Mouse (Mus musculus): ENCODE measurements around the gene Smyd3.

Smyd3 gene

DNA sequence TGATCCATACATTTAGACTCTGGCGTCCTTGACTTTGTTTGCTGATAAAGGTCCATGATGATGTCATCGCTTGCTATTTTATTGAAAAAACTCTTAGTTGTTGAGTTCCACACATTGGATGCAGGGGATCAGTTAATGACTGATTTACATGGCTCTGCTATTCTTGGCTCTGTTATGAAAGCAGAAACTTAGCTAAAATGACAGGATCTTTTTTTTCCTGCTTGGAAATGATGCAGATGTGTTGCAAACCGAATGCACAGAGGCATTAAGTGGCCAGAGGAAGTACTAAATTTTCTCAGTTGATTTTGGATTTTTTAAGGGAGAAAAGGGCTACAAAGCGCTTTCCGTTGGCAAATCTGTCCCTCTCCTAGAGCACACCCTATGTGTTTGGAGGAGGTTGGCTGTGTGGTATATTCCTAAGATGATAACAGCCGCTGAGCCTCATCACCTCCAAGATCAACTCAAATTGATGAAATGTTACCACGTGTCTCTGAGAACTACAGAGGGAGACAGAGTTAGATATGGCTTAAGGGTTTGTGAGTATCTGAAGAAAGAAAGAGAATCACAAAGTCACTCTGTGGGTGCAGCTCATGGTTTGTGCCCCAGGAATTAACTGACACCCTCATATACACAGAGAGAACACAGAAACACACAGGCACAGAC lies 402.9 kb downstream of the Smyd3 start:
- DNase-seq (ENCODE audit: low spot score), result no peak

DNA sequence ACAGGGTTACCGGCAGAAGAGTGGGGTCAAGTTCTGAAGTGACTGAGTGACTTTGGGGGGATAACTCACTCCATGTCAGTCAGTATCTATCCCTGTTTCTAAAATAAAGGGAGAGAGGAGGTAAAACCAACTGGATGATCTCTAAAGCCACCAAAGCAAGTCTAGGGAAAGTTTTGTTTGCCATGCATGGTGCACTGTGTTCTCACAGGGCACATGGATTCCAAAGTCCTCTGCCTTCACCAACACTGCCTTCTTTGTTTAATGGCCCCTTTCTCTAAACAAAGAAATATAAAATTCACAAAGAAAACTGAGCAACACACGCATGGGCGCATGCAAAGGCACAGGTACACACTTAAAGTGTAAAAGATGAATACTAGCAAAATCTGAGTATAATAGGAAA lies 403.5 kb downstream of the Smyd3 start:
- DNase-seq (ENCODE audit: low spot score), result no peak

DNA sequence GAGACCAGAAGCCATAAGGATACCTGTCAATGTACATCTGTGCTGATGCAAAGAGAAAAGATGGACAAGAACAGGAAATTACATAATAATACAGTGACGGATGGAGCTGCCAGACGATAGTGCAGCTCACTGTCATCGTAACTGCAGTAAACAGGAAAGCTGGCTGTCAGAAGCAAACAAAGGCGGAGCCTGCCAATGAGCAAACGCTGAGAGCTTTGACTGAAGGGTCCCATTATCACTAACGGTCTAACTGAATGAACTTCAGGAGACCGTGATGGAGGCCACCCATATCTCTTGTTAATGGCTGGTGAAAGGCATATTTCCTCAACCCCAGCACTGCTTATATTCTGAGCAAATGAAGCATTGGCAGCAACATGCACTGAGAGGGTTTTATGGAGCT lies 409.1 kb downstream of the Smyd3 start:
- DNase-seq (ENCODE audit: low spot score), result no peak

DNA sequence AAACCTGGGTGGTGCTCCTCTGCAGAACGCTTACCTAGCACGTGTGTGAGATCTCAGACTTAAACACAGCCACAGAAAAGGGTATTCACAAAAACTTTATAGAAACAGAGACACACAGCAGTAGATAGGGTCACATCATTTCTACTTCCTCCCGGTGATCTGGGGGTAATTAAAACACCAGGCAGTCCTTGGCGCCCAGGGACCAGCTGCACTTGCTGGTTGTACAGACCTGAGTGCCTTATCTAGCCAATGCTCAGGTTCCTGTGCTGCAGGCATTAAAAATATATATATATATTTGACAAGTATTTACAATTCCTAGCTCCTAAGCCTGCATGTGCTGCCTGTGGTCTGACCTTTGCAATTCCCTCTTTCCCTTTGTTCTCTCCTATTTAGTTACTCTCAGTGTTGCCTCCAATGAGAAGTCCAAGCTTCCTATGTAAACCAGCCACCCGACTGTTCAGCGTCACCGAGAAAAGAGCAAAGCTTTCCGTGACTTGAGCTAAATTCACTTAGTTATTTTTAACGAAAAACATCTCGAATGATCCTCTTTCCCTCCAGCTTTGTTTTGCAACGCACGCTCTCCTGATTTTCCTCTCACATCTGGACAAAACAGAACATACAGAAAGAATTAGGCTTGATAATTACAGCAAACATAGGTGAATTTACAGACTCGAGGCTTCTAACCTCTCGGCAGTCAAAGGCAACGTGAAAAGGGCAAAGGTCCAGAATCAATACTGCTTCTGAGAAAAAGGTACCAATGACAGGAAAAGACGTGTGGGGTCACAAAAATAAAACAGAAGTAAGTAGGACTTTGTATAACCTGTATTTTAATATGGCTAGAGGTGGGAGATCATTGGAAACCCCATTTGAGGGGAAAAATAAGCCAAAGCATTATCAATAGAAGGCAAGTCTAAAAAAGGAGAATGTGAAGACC lies 409.8 kb downstream of the Smyd3 start:
- no peak for DNase-seq (ENCODE audit: low spot score)

DNA sequence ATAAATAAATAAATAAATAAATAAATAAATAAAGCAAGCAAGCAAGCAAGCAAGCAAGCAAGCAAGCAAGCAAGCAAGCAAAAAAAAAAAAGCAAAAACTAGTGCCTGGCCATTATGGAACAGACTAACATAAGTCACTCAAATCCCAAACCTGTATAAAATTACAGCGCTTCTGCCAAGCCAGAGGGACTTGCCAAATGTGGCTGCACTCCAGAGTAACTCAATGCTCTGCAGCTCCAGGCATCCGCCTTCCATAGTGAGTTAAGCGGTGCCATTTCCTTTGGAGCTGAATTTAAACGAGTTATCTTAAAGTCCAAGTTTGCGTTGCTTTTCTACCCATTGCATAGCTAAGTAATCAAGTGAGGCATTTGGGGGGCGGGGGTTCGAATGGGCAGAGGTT lies 410.6 kb downstream of the Smyd3 start:
- DNase-seq (ENCODE audit: low spot score), result no peak

DNA sequence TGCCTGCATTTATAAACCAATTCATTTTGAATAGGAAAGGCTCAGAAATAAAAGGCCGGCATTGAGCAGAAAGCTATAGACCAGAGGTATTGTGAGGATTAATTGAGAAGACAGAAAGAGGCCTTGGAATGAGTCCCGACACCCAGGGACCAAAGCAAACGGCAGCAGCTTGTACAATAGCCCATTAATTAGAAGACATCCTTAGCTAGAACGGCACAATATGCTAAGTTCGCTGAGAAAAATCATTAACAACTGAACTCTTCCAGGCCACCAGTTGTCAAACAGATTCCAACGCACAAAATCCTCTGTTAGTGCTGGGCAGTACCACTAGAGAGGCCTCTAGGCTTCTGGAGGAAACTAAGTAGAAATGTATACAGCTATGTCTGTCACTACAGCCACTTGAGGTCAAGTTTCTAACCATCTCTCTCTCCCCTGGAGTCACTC lies 411.1 kb downstream of the Smyd3 start:
- DNase-seq (ENCODE audit: low spot score), result no peak

DNA sequence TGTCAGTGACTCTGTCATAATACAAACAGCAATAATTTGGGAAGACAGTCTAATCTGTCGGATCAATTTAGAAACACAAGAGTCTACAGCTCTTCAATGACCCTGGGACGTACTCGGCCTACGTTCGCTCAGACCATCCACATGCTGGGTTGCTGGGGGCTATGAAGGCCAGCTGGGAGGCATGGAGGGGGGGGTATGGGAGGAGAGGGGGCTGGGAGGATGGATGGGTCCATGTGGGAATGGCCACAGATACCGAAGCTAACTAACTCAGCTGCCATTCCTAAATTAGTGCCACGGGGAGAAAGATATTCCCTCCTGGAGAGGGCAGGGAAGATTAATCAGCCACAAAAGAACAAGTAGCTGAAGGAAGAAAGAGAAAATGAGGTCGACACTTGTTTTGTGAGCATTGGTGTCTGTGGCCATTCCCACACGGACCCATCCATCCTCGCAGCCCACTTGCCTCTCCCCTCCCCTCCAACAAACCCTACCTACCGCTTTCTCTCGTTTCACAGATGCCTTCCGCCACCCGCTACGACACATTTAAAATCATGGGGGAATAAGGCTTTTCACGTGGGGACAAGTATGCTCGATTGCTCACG lies 411.6 kb downstream of the Smyd3 start:
- no peak for DNase-seq (ENCODE audit: low spot score)

DNA sequence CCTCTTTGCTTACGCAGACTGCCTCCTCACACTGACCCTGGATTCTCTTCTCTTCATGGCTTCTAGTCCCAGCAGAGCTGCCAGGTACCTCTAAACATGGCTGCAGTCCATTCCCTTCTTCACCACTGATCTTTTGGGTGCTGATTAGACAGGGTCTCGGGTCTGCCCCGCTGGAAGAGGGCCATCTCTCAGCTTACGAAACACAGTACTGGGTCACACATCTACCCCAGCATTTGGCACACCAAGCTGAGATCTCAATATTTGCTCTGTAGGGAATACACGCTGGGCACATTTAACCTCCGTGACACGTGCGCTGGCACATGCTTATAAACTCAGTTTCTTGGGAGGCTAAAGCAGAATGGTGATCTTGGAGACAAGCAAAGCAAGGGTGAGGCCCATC lies 413.4 kb downstream of the Smyd3 start:
- no peak for DNase-seq (ENCODE audit: low spot score)

DNA sequence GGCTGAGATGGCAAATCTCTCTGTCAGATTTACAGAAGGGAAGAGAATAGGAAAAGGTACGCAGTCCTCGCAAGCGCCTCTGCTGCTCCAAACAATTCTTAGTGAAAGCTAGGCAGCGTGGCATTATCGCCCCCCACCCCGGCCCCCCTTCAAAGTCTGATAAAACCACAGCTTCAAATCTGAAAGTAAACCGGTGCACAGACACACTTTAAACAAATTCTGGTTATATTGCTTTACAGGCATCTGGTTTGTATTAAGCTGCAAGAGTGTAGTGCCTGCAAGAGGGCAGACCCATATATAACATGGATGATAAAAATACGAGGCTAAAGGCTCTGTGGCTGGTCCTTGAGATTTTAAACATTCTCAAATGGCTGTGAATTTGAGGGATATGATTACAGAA lies 420.8 kb downstream of the Smyd3 start:
- DNase-seq (ENCODE audit: low spot score), result no peak

DNA sequence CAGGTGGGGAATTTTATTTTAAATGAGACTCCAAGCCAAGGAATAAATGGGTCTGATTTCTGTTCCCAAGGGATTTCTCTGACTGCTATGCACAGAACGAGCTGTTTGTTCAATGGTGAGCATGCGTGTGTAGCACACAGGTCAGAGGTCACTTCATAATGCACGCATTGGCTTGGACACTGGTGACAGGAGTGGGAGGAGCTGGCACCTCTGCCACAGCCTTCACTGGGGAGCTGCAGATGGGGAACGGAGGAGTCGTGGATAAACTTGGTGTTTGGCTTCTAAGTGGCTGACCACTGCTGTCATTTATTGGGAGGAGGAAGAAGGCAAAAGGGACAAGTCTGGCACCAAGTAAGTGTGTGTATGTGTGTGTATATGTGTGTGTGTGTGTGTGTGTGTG lies 421.5 kb downstream of the Smyd3 start:
- DNase-seq (ENCODE audit: low spot score), result no peak

DNA sequence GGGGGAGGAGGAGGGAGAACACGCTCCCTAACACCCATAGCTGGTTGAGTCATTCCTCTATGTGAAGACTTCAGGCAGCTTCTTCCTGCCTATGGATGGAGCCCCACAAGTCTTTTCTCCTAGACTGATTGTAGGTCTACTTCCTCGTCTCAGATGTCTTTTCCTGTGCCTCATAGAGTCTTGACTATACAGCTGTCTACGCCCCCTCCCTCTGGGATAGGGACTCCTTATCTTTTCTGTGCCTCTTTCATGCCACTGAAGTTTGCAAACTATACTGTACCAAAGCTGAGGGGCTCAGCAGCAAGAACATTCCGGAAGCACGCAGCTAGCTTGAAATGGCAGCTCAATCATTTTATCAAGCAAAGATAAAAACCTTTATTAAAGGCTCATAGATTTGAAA lies 428.7 kb downstream of the Smyd3 start:
- DNase-seq (ENCODE audit: low spot score), result no peak

DNA sequence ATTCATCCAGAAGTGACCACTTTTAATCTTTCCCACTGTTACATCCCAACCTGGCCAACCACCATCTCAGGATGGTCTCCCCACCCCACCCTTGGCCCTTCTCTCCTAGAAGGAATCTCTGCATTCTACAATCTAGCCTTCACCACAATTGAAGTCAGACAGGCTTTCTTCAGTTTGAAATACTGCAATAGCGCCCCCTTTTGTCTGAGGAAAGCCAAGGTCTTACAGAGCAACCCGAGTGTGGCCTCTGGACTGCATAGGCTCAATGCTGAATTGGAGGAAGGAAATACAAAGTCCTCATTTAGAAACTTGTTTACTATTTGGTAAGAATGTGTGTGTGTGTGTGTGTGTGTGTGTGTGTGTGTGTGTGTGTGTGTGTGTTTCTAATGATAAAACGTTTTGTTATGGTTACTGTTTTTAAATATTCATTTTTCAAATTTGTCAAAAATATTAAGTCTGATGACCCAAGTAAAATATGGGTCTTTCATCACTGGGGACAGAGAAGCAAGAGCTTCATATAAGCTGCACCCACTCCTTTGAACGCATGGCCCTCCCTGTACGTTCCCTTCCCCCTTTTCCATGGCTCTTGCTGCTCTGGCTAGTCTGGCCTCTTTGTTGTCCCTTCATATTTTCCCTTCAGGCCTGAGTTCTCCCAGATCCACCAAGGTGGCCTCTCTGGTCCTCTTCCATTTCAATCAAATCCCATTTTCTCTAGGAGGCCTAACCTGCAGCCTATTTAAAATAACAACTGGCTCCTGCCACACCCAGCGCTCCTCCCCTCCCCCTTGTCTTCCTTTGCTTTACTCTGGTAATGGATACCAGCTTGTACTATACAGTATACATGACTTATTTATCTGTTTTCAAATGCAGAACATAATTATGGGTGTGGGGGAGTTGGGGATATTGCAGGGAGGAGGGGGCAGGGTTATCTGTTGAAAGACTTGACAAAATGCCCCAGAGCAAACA lies 430.5 kb downstream of the Smyd3 start:
- no peak for DNase-seq (ENCODE audit: low spot score)

DNA sequence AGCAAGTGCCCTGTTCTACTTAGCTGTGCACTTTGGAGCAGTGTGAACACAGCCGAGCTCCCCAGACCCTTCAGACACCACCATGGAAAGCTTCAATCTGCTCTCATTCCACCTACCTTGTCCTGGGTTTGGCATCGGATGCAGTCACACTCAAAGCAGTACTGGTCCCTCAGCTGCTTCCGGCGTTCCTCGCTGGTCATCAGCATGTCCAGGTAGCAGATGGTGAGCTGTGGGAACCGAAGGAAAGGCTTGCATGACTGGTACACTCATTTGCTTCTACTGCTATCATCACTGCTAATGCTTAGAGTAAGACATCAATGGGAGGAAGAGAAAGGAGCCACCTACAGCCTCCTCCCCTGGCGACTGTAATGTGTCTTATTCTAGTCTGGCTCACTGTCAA lies 431.6 kb downstream of the Smyd3 start:
- DNase-seq (ENCODE audit: low spot score), result no peak

DNA sequence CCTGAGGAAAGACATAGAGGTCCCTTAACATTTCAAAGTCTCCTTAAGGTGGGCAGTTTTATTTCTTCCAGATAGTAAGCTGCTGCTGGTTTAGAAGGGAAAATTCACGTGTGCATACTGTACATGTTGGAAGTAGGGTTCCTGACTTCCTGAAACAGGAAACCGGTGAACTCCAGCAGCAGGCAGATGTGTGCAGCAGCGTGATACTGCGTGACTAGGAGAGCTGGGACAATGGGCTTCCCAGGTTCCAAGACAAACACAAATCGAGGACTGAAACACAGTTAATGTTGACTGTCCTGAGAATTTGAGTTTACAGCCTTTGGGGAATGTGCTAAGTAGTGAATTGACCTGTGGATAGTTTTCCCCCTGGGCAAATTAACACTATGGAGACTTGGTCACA lies 434.7 kb downstream of the Smyd3 start:
- no peak for DNase-seq (ENCODE audit: low spot score)

DNA sequence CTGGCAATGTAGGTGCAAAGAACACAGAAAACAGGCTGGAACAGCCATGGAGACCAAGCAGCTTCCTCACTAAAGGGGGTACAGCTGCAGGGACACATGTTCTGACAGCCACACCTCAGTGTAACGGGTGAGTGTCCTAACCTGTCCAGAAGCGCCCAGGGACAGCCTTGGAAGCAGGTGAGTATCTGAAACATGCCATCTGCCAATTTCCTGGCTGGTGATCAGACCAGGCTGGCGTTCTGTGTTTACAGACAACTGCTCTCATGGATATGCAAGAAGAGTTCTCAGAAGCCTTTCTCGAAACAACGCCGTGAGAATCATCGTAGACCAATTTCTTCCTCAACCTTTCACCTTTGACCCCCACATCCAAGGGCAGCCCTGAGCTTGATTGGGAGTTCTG lies 444.0 kb downstream of the Smyd3 start:
- no peak for DNase-seq (ENCODE audit: low spot score)

DNA sequence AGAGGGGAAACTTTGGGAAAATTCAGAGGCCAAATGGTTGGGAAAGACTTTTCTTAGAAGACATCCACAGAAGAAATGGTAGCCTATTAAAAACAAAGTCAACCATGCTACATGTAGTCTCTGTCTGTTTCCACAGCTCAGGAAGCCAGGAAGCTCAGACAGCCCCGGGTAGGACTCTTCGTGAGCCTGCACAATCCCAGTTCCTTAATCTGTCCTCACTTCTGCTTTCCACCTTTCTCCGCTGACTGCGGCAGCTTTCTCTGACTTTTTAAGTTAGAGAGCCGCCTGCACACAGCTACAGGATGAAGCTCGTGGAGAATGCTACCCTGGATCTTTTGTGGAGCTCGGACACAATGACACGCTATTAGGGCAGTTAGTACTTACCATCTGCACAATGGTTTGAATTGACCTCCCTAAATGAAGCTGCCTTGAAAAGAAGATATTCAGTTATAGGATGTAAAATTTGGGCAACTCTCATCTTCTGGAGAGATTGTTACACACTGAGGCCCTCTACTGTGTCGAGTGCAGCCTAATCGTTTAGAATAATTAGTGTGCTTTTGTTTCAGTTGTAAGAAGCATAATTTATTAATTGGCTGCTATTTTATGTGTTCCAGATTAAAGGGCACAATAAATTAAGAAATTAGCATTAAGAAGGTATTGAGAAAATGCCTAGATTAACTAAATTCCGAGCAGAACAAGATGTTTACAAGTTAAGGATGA lies 444.7 kb downstream of the Smyd3 start:
- DNase-seq (ENCODE audit: low spot score), result no peak

DNA sequence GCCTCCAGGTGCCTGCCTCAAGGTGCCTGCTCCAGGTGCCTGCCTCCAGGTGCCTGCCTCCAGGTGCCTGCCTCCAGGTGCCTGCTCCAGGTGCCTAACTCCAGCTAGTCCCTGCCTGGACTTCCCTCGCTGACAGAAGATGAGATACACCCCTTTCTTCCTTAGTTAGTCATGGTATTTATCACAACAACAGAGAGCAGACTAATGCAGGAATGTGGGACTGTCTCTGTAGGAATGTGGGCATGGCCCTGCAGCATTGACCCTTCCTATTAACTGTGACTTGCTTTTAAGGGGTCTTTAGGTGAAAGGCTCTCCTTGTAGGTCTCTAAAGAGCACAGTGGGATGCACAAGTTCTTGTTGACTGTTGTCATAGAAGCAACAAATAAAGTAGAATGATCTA lies 445.4 kb downstream of the Smyd3 start:
- DNase-seq (ENCODE audit: low spot score), result no peak

DNA sequence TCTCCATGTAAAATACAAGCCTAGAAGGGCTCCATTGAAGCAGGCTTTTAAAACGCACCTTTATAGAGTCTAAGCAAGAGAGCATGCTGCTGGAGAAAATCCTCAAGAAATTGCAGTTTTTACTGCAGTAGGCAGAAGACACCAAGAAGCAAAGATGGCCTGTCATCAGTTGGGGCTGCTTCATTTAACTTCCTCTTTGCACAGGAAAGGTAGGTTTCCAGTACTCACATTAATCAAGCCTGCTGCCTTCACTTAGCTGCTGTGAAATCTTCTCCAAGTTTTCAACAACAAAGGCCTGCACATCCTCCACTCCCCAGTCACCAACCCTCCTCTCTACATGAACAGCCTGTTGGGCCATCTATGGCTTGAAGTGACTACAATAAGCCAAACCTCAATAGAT lies 448.9 kb downstream of the Smyd3 start:
- no peak for DNase-seq (ENCODE audit: low spot score)

DNA sequence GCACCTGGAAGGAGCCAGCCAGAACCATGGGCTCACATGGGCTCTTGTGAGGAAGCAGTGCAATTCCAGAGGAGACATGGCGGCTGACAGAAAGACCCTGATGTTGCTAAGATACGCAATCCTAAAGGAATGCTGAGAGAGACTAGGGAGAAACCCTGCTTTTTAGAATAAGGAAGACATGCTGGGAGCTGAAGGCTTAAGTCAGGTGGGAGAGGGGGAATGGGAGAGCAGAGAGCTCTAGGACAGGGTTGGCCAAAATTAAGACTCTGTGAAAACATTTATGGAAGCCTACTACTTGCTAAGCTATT lies 452.6 kb downstream of the Smyd3 start:
- DNase-seq (ENCODE audit: low spot score), result no peak

DNA sequence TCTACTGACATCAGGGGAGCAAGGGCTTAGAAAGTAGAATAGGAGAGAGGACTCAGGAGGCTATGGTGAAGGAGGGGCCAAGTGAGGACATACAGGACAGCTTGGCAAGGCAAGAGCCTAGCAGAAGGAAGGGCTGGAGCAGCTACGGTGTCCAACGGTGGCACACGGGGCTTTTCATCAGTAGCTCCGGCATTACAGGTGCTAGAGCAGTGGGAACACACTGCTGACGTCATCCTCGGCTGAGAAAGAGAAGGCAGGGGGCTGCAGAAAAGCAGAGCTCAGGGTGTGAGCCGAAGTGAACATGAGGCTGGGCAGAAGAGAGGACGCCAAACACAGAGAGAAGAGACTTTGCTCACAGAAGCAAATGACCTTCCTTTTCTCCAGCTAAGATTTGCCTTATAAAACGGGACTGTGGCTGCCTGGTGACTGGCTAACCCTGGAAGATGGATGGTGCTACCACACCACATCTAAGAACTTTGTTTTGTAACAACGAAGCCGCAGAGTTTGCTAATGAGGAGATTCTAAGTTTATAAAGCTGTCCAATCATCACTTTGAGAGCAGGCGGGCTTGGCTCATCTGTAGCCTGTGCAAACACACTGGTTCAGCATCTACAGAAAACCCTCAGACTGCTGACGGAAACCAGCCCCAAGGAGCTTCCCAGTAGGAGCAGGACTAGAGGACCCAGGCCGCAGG lies 453.1 kb downstream of the Smyd3 start:
- DNase-seq (ENCODE audit: low spot score), result no peak

DNA sequence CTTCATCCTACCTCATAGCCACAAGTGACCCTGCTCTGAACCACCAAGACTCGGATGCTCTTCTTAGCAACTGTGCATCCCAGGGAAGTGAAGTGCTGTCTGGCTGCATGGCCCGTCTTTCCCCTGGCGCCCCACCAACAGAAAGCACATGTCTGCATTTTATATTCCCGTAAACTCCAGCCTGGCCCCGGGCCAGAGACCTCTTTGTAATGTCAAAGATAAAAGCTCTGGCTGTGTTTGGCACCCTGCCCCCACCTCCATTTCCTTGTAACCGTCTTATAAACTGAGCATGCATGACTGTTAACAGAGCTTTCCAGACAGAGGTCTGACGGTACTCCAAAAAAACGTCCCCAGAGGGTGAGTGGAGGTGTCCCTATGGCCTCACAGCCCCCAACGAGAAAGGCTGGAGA lies 456.1 kb downstream of the Smyd3 start:
- peak; percentile 75 for DNase-seq (ENCODE audit: low spot score)

All from ovary, adult 18-20 months (tissue).